Mouse (Mus musculus) neural tube, embryonic 15.5 days (tissue): ENCODE measurements around the gene Tcea3. TPM values are rescaled to one million over a fixed set of nuclear protein-coding genes. Genes with fewer than 3 reads are reported as not detected.

Experiments
- ATAC-seq: fragments of 200-750 bp; cut with Nextera tagmentation; 2 replicates; pipeline ENCODE4 v1.8.0; 2017; ENCODE audit warnings: mild to moderate bottlenecking, moderate TSS enrichment, moderate library complexity; ENCODE audit not compliant: low FRiP score
- H3K27ac ChIP-seq: fragments of 300-500 bp; sonication (generic); replicated peaks from 2 replicates; pipeline ENCODE4 v1.5.1; 2015; ENCODE audit warnings: mild to moderate bottlenecking, inconsistent platforms
- H3K27me3 ChIP-seq: fragments of 300-500 bp; sonication (generic); replicated peaks from 2 replicates; pipeline ENCODE4 v1.6.1; 2015; ENCODE audit warnings: inconsistent platforms
- H3K36me3 ChIP-seq: fragments of 300-500 bp; sonication (generic); 2 replicates; pipeline ENCODE4 v1.6.1; 2015; ENCODE audit warnings: inconsistent platforms
- H3K4me1 ChIP-seq: fragments of 300-500 bp; sonication (generic); 2 replicates; pipeline ENCODE4 v1.6.1; 2015; ENCODE audit warnings: inconsistent platforms
- H3K4me2 ChIP-seq: fragments of 300-500 bp; sonication (generic); 2 replicates; pipeline ENCODE4 v1.6.1; 2015; ENCODE audit warnings: inconsistent platforms, mild to moderate bottlenecking, moderate library complexity
- H3K4me3 ChIP-seq: fragments of 300-500 bp; sonication (generic); replicated peaks from 2 replicates; pipeline ENCODE4 v1.5.1; 2015; ENCODE audit warnings: mild to moderate bottlenecking, inconsistent platforms
- H3K9ac ChIP-seq: fragments of 300-500 bp; sonication (generic); replicated peaks from 2 replicates; pipeline ENCODE4 v1.6.1; 2015; ENCODE audit warnings: mild to moderate bottlenecking, inconsistent platforms
- H3K9me3 ChIP-seq: fragments of 300-500 bp; sonication (generic); replicated peaks from 2 replicates; pipeline ENCODE4 v1.6.1; 2016; ENCODE audit warnings: inconsistent platforms
- WGBS: fragments of 180-500 bp; shearing (Covaris S2); methylation state at CpG from one replicate; pipeline ENCODE4 v1.1.7; 2015; ENCODE audit warnings: mixed read lengths; 5-methylcytosine and 5-hydroxymethylcytosine counted together
- polyA plus RNA-seq: library from polyadenylated mRNA; unstranded; fragments of >200 nt; fragmentation: Nextera tagmentation; extraction: Ambion mirVana; gene quantifications from 2 replicates; pipeline ENCODE4 v1.2.1, GENCODE M21; 2015

Tcea3 gene
- polyA plus RNA-seq, 1 experiment from 2014 or later = 2.2 TPM

DNA sequence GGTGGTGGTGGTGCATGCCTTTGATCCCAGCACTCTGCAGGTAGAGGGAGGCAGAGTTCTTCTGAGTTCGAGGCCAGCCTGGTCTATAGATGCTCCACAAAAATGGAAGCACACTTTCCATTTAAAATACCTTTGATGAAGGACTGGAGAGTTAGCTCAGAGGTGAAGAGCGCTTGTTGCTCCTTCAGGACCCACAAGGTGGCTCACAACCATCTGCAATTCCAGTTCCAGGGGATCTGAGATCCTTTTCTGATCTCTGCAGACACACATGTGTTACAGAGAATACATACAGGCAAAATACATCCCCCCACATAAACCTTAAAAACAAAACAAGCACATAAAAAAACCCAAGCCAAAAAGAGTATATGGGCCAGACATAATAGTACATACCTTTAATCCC, 60.8 kb downstream of the Tcea3 start:
- peaks cover 25% of the 10 kb centered on the region for H3K4me1 ChIP-seq
- H3K9me3 ChIP-seq = no peaks in the 10 kb centered on the region
- H3K9ac ChIP-seq = no peak overlapping the region
- WGBS = 52% methylated on average over 2 of the region's 2 CpGs
- H3K4me2 ChIP-seq = no peak overlapping the region
- no peak overlapping the region for H3K27ac ChIP-seq
- no peaks in the 10 kb centered on the region for H3K36me3 ChIP-seq
- H3K27me3 ChIP-seq = no peaks in the 10 kb centered on the region
- no peak for ATAC-seq
- H3K4me3 ChIP-seq = no peak overlapping the region

- WGBS = 6% methylated on average over 11 of the region's 11 CpGs
- peak overlapping the region; percentile 95 for H3K27ac ChIP-seq
- peak overlapping the region; percentile 91 for H3K4me3 ChIP-seq
- H3K4me2 ChIP-seq = peak overlapping the region; percentile 69
- no peaks in the 10 kb centered on the region for H3K36me3 ChIP-seq
- no peaks in the 10 kb centered on the region for H3K27me3 ChIP-seq
- peaks cover 35% of the 10 kb centered on the region for H3K4me1 ChIP-seq
- H3K9me3 ChIP-seq = no peaks in the 10 kb centered on the region
- peak overlapping the region; percentile 67 for H3K9ac ChIP-seq
- ATAC-seq = no peak
Measured at GRCm38 (mm10) chr4:136309780-136310179, 62.3 kb downstream of the Tcea3 start.

GRCm38 (mm10) chr4:136310229-136311041, 62.9 kb downstream of the Tcea3 start, which contains the start of gene Hnrnpr:
Gene Hnrnpr, plus strand, starts transcription at chr4:136310942.
- Histone ChIP-seq H3K4me1 (peaks cover 39% of the 10 kb centered on the region), H3K27me3 (no peaks in the 10 kb centered on the region), H3K36me3 (no peaks in the 10 kb centered on the region), H3K4me2 (peak within 1 kb of the TSS; percentile 75), H3K9ac (peak within 1 kb of the TSS; percentile 96), H3K9me3 (no peaks in the 10 kb centered on the region), H3K27ac (peak within 1 kb of the TSS; percentile 97), H3K4me3 (peak within 1 kb of the TSS; percentile 91)
- peak; percentile 99 for ATAC-seq
- WGBS = under 1% methylated on average over 65 of the region's 65 CpGs

- peak; percentile 61 for ATAC-seq
- Histone ChIP-seq H3K9ac (peak overlapping the region; percentile 96), H3K4me2 (peak overlapping the region; percentile 75), H3K4me1 (peaks cover 39% of the 10 kb centered on the region), H3K36me3 (peaks cover under 1% of the 10 kb centered on the region; the same call in 1 of the 2 replicates), H3K27me3 (no peaks in the 10 kb centered on the region), H3K4me3 (peak overlapping the region; percentile 91), H3K27ac (peak overlapping the region; percentile 97), H3K9me3 (no peaks in the 10 kb centered on the region)
- under 1% methylated on average over 73 of the region's 81 CpGs for WGBS
Measured at GRCm38 (mm10) chr4:136311042-136311999, 63.8 kb downstream of the Tcea3 start.

- WGBS = 22% methylated on average over 4 of the region's 4 CpGs
- no peak overlapping the region for H3K27ac ChIP-seq
- H3K4me1 ChIP-seq = peaks cover 39% of the 10 kb centered on the region
- H3K27me3 ChIP-seq = no peaks in the 10 kb centered on the region
- peak overlapping the region; percentile 75 for H3K4me2 ChIP-seq
- peaks cover 5% of the 10 kb centered on the region; the same call in 1 of the 2 replicates for H3K36me3 ChIP-seq
- ATAC-seq = no peak
- H3K9me3 ChIP-seq = no peaks in the 10 kb centered on the region
- H3K4me3 ChIP-seq = peak overlapping the region; percentile 91
- 0 out of 2 replicates have a peak overlapping the region, but pooled peaks have one; percentile 32 for H3K9ac ChIP-seq
Measured at GRCm38 (mm10) chr4:136312616-136313015, 65.1 kb downstream of the Tcea3 start.

DNA sequence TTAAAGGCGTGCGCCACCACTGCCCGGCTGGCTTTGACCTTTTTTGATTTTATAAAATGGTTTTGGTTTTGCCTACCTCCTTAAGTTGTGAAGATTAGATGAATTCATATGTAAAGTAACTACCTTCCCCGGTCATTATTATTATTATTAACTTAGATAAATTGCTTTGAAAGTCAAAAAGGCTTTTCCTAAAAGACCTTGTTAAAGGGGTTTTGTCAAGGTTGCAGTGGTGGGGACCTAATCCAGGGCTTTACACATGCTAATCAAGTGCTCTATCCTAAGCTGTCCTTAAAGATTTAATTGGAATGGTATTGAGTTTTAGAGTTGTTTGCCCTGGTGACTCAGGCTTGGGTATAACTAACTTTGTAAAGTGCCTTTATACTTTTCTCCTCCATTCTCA, 70.1 kb downstream of the Tcea3 start:
- ATAC-seq = no peak
- peaks cover 19% of the 10 kb centered on the region for H3K4me1 ChIP-seq
- H3K9me3 ChIP-seq = no peaks in the 10 kb centered on the region
- peaks cover 42% of the 10 kb centered on the region for H3K36me3 ChIP-seq
- WGBS = 81% methylated on average over 4 of the region's 4 CpGs
- no peak overlapping the region for H3K27ac ChIP-seq
- H3K9ac ChIP-seq = no peak overlapping the region
- no peaks in the 10 kb centered on the region for H3K27me3 ChIP-seq
- no peak overlapping the region for H3K4me3 ChIP-seq
- H3K4me2 ChIP-seq = no peak overlapping the region

- H3K4me1 ChIP-seq = peaks cover 2% of the 10 kb centered on the region
- H3K4me2 ChIP-seq = no peak overlapping the region
- no peak overlapping the region for H3K27ac ChIP-seq
- ATAC-seq = no peak
- H3K9ac ChIP-seq = no peak overlapping the region
- H3K36me3 ChIP-seq = peaks cover 42% of the 10 kb centered on the region
- no peak overlapping the region for H3K4me3 ChIP-seq
- H3K27me3 ChIP-seq = no peaks in the 10 kb centered on the region
- WGBS = 87% methylated on average over 4 of the region's 4 CpGs
- H3K9me3 ChIP-seq = no peaks in the 10 kb centered on the region
Measured at GRCm38 (mm10) chr4:136320016-136320415, 72.5 kb downstream of the Tcea3 start.

GRCm38 (mm10) chr4:136324226-136324625, 76.7 kb downstream of the Tcea3 start:
- no peak for ATAC-seq
- Histone ChIP-seq H3K27ac (no peak overlapping the region), H3K27me3 (no peaks in the 10 kb centered on the region), H3K4me3 (no peak overlapping the region), H3K9ac (no peak overlapping the region), H3K4me1 (no peaks in the 10 kb centered on the region), H3K9me3 (no peaks in the 10 kb centered on the region), H3K4me2 (no peak overlapping the region), H3K36me3 (peaks cover 36% of the 10 kb centered on the region)
- WGBS = 73% methylated on average over 2 of the region's 2 CpGs

Other genes starting within 250 kb of the Tcea3 start
- 23.3 and 28.7 TPM in 2 replicates for gene Eloa, start 226.0 kb upstream of the Tcea3 start, polyA plus RNA-seq
- 281 and 320 TPM in 2 replicates for gene Rpl11, start 194.3 kb upstream of the Tcea3 start, polyA plus RNA-seq
- 227 TPM in 2 replicates for gene Id3, start 104.2 kb upstream of the Tcea3 start, polyA plus RNA-seq
- gene E2f2, start 75.3 kb upstream of the Tcea3 start, polyA plus RNA-seq = 2.1 and 4.4 TPM in 2 replicates
- gene Asap3, start 41.4 kb upstream of the Tcea3 start, polyA plus RNA-seq = 6.6 and 6.7 TPM in 2 replicates
- gene Zfp46, start 37.0 kb downstream of the Tcea3 start, polyA plus RNA-seq = 34.7 and 37.5 TPM in 2 replicates
- 182 and 188 TPM in 2 replicates for gene Hnrnpr, start 63.2 kb downstream of the Tcea3 start, polyA plus RNA-seq
- gene Htr1d, start 175.8 kb downstream of the Tcea3 start, polyA plus RNA-seq = 2.5 and 3.9 TPM in 2 replicates
- gene 6030445D17Rik, start 214.5 kb downstream of the Tcea3 start, polyA plus RNA-seq = 0.19 and 0.47 TPM in 2 replicates
- gene Luzp1, start 222.0 kb downstream of the Tcea3 start, polyA plus RNA-seq = 60.1 and 73.0 TPM in 2 replicates